16 mouse cellular contexts compared by ENCODE assay signal in the genomic region with DNA sequence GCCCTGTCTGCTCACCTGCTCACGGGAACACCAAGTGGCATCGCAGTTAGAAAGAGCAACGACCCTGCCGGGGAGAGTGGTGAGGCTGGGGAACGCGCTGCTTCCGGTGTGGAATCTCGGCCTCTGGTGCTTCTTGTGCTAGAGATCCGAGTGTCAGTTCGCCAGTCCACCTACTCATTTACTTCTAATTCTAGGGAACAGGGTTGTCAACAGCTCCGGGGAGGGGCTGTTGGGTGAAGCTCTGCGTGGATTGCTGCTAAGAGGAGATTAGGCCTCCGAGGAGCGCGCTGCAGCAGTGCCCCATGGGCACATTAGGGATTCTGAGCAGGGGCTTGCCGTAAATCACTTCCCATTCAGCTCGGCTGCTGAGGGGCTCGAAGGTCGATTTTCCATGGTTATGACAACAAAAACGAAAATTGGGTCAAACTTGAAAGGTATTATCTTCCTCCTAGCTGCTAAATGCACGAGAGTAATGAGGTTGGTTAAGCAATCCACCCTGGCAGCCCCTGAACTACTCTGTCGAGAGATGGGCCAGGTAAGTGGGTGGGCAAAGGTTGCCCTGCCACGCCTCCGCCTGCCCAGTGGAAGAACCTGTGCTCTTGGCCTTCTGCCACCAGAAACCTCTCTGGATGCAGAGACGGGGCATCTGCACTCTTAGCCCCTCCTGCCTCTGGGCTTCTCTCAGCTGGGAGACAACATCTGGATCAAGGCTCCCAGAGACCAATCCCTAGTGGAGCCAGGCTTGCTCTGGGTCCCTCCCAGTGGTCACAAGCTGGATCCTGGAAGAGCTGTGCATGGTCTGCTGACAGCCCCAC.
DNase-seq lines count a peak whose midpoint lies in the region; ATAC-seq lines count a peak whose summit lies in the region.
"Had no signal": no experiment of that assay in that cellular context is flagged by ENCODE, and none has a peak within 500 bp of the region (broad histone marks: within the 10 kb centered on the region; RNA-seq: fewer than 3 reads in every experiment).

No protein-coding gene starts in this region.

- 0 out of 2 replicates have a peak overlapping the region, but pooled peaks have one; percentile 8 for H3K4me2 ChIP-seq in midbrain, embryonic 14.5 days (ENCODE audit: low read length)
- no peak overlapping the region for H3K4me2 ChIP-seq in midbrain, embryonic 11.5 days
- no peak overlapping the region for H3K4me2 ChIP-seq in neural tube, embryonic 15.5 days
- H3K4me2 ChIP-seq: forebrain, embryonic 13.5 days; heart, embryonic 13.5 days; liver, embryonic 13.5 days; stomach, embryonic 15.5 days had no signal

- H3K27me3 ChIP-seq in midbrain, embryonic 14.5 days (ENCODE audit: control insufficient read depth, insufficient read depth, low read length) = no peaks in the 10 kb centered on the region
- H3K27me3 ChIP-seq in midbrain, embryonic 11.5 days (ENCODE audit: control insufficient read depth, insufficient read depth, low read length) = no peaks in the 10 kb centered on the region
- H3K27me3 ChIP-seq in neural tube, embryonic 15.5 days (replicated peaks) = no peaks in the 10 kb centered on the region
- H3K27me3 ChIP-seq: forebrain, embryonic 13.5 days; liver, embryonic 13.5 days; stomach, embryonic 15.5 days had no signal

- WGBS in midbrain, embryonic 14.5 days = 37% methylated on average over 25 of the region's 25 CpGs
- whole genome bisulfite sequencing in midbrain, embryonic 11.5 days = 63% methylated on average over 25 of the region's 25 CpGs
- 30% methylated on average over 25 of the region's 25 CpGs for WGBS in neural tube, embryonic 15.5 days

- H3K9me3 ChIP-seq in midbrain, embryonic 14.5 days (ENCODE audit: control insufficient read depth, low read length) = no peaks in the 10 kb centered on the region
- no peaks in the 10 kb centered on the region for H3K9me3 ChIP-seq in midbrain, embryonic 11.5 days (ENCODE audit: control insufficient read depth, low read length)
- no peaks in the 10 kb centered on the region for H3K9me3 ChIP-seq in neural tube, embryonic 15.5 days (replicated peaks)
- H3K9me3 ChIP-seq: forebrain, embryonic 13.5 days; heart, embryonic 13.5 days; liver, embryonic 13.5 days; stomach, embryonic 15.5 days had no signal

- H3K36me3 ChIP-seq in midbrain, embryonic 14.5 days (ENCODE audit: control insufficient read depth, insufficient read depth, low read length) = no peaks in the 10 kb centered on the region
- H3K36me3 ChIP-seq in midbrain, embryonic 11.5 days (ENCODE audit: control insufficient read depth, insufficient read depth, low read length) = no peaks in the 10 kb centered on the region
- H3K36me3 ChIP-seq in neural tube, embryonic 15.5 days = no peaks in the 10 kb centered on the region
- H3K36me3 ChIP-seq: heart, embryonic 13.5 days; liver, embryonic 13.5 days; stomach, embryonic 15.5 days had no signal

- H3K4me3 ChIP-seq in midbrain, embryonic 14.5 days (replicated peaks; ENCODE audit: low read depth, low read length) = no peak overlapping the region
- no peak overlapping the region for H3K4me3 ChIP-seq in midbrain, embryonic 11.5 days (ENCODE audit: low read depth, low read length)
- no peak overlapping the region for H3K4me3 ChIP-seq in neural tube, embryonic 15.5 days (replicated peaks)
- H3K4me3 ChIP-seq: forebrain, embryonic 13.5 days; heart, embryonic 13.5 days; liver, embryonic 13.5 days; stomach, embryonic 15.5 days had no signal

- H3K4me1 ChIP-seq in midbrain, embryonic 14.5 days (ENCODE audit: control insufficient read depth, insufficient read depth, low read length) = peaks cover 15% of the 10 kb centered on the region
- peaks cover 9% of the 10 kb centered on the region for H3K4me1 ChIP-seq in midbrain, embryonic 11.5 days (ENCODE audit: control insufficient read depth, insufficient read depth, low read length)
- peaks cover 24% of the 10 kb centered on the region for H3K4me1 ChIP-seq in neural tube, embryonic 15.5 days
- H3K4me1 ChIP-seq: heart, embryonic 13.5 days; liver, embryonic 13.5 days; stomach, embryonic 15.5 days had no signal

- no peak for ATAC-seq in midbrain, embryonic 14.5 days (ENCODE audit: low FRiP score, low TSS enrichment)
- ATAC-seq in midbrain, embryonic 11.5 days (ENCODE audit: low FRiP score) = no peak
- no peak for ATAC-seq in neural tube, embryonic 15.5 days (ENCODE audit: low FRiP score)
- ATAC-seq: forebrain, embryonic 13.5 days had no signal

- H3K27ac ChIP-seq in midbrain, embryonic 14.5 days (replicated peaks; ENCODE audit: low read depth, low read length) = peak overlapping the region; percentile 60
- no peak overlapping the region for H3K27ac ChIP-seq in midbrain, embryonic 11.5 days (ENCODE audit: low read depth, low read length)
- H3K27ac ChIP-seq in neural tube, embryonic 15.5 days (replicated peaks) = peak overlapping the region; percentile 56; the same call in 1 of the 2 replicates
- H3K27ac ChIP-seq: forebrain, embryonic 13.5 days; heart, embryonic 13.5 days; liver, embryonic 13.5 days; stomach, embryonic 15.5 days had no signal

- H3K9ac ChIP-seq in midbrain, embryonic 14.5 days (replicated peaks; ENCODE audit: low read length) = peak overlapping the region; percentile 14; the same call in 1 of the 2 replicates
- H3K9ac ChIP-seq in midbrain, embryonic 11.5 days (ENCODE audit: low read length) = no peak overlapping the region
- H3K9ac ChIP-seq in neural tube, embryonic 15.5 days (replicated peaks) = no peak overlapping the region
- H3K9ac ChIP-seq: forebrain, embryonic 13.5 days; heart, embryonic 13.5 days; liver, embryonic 13.5 days; stomach, embryonic 15.5 days had no signal

- peak; percentile 50 for DNase-seq in cerebellum, adult 11-12 months
- DNase-seq in cerebellum, adult 9-10 months = no peak
- peak; percentile 66 for DNase-seq in midbrain, embryonic 14.5 days
- no peak for DNase-seq in midbrain, embryonic 11.5 days (ENCODE audit: low spot score, missing footprints)
- peak; percentile 60 for DNase-seq in kidney, postnatal 10 days
- no peak for DNase-seq in testis, postnatal 14 days (ENCODE audit: low spot score)
- no peak for DNase-seq in urinary bladder, postnatal 36 days (ENCODE audit: low spot score in 2 of 2)
- DNase-seq: adrenal gland, postnatal 25 days; cerebellum, adult 11 months; gastrocnemius, postnatal 14 days; liver, embryonic 13.5 days; lung, postnatal 4 days had no signal

Comparison
In these comparisons a context has a peak if more than half of its experiments do, and no peak if none do; other contexts are left out.
1. DNase-seq: peak in cerebellum, adult 11-12 months (single experiment), midbrain, embryonic 14.5 days (single experiment) and kidney, postnatal 10 days (single experiment); none in cerebellum, adult 9-10 months (single experiment), midbrain, embryonic 11.5 days (single experiment), testis, postnatal 14 days (single experiment) and urinary bladder, postnatal 36 days (0 of 2).